Mouse (Mus musculus) brain, embryonic 14.5 days (tissue): Measurements from ENCODE around the gene Ppp1r12a.

Source experiments
- CTCF ChIP-seq: fragments of 200-500 bp; IDR thresholded peaks from 2 replicates; pipeline ENCODE4 v1.5.1; 2012; ENCODE audit warnings: inconsistent platforms, mild to moderate bottlenecking, moderate library complexity, borderline replicate concordance; ENCODE audit not compliant: insufficient read depth, insufficient read length; ENCODE audit errors: extremely low read depth
- POLR2A ChIP-seq: fragments of 200-500 bp; IDR thresholded peaks from 2 replicates; pipeline ENCODE4 v1.6.1; 2012; ENCODE audit warnings: mild to moderate bottlenecking, inconsistent platforms, borderline replicate concordance; ENCODE audit not compliant: poor library complexity, insufficient read depth, insufficient read length, severe bottlenecking; ENCODE audit errors: extremely low read depth

GRCm38 (mm10) chr10:108159002-108159401 is 3.0 kb upstream of the Ppp1r12a start:
- no peak for TF ChIP-seq CTCF
- no peak for TF ChIP-seq POLR2A
